Mouse (Mus musculus): Measurements from ENCODE around the gene Gdi2. TPM values are rescaled to one million over a fixed set of nuclear protein-coding genes. Genes with fewer than 3 reads are reported as not detected.
"Not testable (repeated sequence)": the region's sequence is repeated elsewhere in the genome, so short reads cannot be mapped to it uniquely, and the experiment has no call there.

Gdi2 gene
- polyA plus RNA-seq (2014; fragmentation: Nextera tagmentation; extraction: Ambion mirVana): 493 and 502 TPM in 2 replicates

GRCm38 (mm10) chr13:3537594-3538222 is at the start of gene Gdi2:
Gene Gdi2 (plus strand): TSS chr13:3538063.
- Histone ChIP-seq H3K9ac (ENCODE audit: low read length) (peak within 1 kb of the TSS; percentile 96), H3K9me3 (ENCODE audit: control insufficient read depth, low read length) (no peaks in the 10 kb centered on the region; the same call in 1 of the 2 replicates), H3K27ac (ENCODE audit: low read depth, low read length) (peak within 1 kb of the TSS; percentile 99), H3K4me2 (ENCODE audit: low read depth, low read length, severe bottlenecking) (peak within 1 kb of the TSS; percentile 82), H3K4me1 (replicated peaks; ENCODE audit: control insufficient read depth, insufficient read depth, low read length) (peaks cover 16% of the 10 kb centered on the region), H3K4me3 (ENCODE audit: low read depth, low read length) (peak within 1 kb of the TSS; percentile 91), H3K36me3 (ENCODE audit: control insufficient read depth, insufficient read depth, low read length) (no peaks in the 10 kb centered on the region), H3K27me3 (ENCODE audit: control insufficient read depth, insufficient read depth, low read length) (no peaks in the 10 kb centered on the region)
- DNase-seq (ENCODE audit: low spot score) (peak; percentile 98), ATAC-seq (replicated peaks; ENCODE audit: low FRiP score) (peak; percentile 96)
- under 1% methylated on average over 30 of the region's 47 CpGs for WGBS

DNA sequence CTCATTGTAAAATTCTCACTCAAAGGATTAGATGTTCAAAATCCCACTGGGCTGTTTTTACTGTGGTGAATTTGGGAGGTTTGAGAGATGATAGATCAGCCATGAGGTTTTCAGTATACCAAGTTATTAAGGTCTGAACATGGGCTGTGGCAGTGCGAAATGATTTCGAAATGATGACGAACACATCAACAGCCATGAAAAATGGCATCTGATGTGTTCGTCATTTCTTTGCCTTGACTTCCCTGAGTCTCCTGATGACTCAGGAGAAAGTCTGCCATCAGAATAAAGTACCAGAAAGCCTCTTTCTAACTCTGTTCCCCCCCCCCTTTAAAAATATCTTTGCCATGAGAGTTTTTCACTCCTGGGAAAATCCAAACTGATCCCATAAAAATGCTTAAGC is 42.3 kb upstream of the Gdi2 start:
- WGBS: 91% methylated on average over 4 of the region's 4 CpGs

GRCm38 (mm10) chr13:3501014-3501413 is 36.8 kb upstream of the Gdi2 start:
- not testable (repeated sequence) for H3K9ac ChIP-seq (ENCODE audit: low read length); H3K27me3 ChIP-seq (ENCODE audit: control insufficient read depth, insufficient read depth, low read length); H3K27ac ChIP-seq (ENCODE audit: low read depth, low read length); H3K4me2 ChIP-seq (ENCODE audit: low read depth, low read length, severe bottlenecking); DNase-seq (ENCODE audit: low spot score); H3K4me1 ChIP-seq (replicated peaks; ENCODE audit: control insufficient read depth, insufficient read depth, low read length); H3K36me3 ChIP-seq (ENCODE audit: control insufficient read depth, insufficient read depth, low read length); H3K4me3 ChIP-seq (ENCODE audit: low read depth, low read length); H3K9me3 ChIP-seq (ENCODE audit: control insufficient read depth, low read length); ATAC-seq (replicated peaks; ENCODE audit: low FRiP score)
- 91% methylated on average over 6 of the region's 6 CpGs for WGBS

More for the DNA sequence above, 42.3 kb upstream of the Gdi2 start:
- no peak overlapping the region for H3K9ac ChIP-seq (ENCODE audit: low read length)
- ATAC-seq (replicated peaks; ENCODE audit: low FRiP score): no peak
- no peak overlapping the region for H3K4me2 ChIP-seq (ENCODE audit: low read depth, low read length, severe bottlenecking)
- H3K27me3 ChIP-seq (ENCODE audit: control insufficient read depth, insufficient read depth, low read length): no peaks in the 10 kb centered on the region
- no peaks in the 10 kb centered on the region for H3K9me3 ChIP-seq (ENCODE audit: control insufficient read depth, low read length)
- H3K4me1 ChIP-seq (replicated peaks; ENCODE audit: control insufficient read depth, insufficient read depth, low read length): no peaks in the 10 kb centered on the region
- H3K36me3 ChIP-seq (ENCODE audit: control insufficient read depth, insufficient read depth, low read length): no peaks in the 10 kb centered on the region; the same call in 1 of the 2 replicates
- no peak overlapping the region for H3K27ac ChIP-seq (ENCODE audit: low read depth, low read length)
- H3K4me3 ChIP-seq (ENCODE audit: low read depth, low read length): no peak overlapping the region
- DNase-seq (ENCODE audit: low spot score): no peak

GRCm38 (mm10) chr13:3515351-3515750 is 22.5 kb upstream of the Gdi2 start:
- not testable (repeated sequence) for ATAC-seq (replicated peaks; ENCODE audit: low FRiP score); H3K27ac ChIP-seq (ENCODE audit: low read depth, low read length); H3K9ac ChIP-seq (ENCODE audit: low read length); H3K4me2 ChIP-seq (ENCODE audit: low read depth, low read length, severe bottlenecking); H3K27me3 ChIP-seq (ENCODE audit: control insufficient read depth, insufficient read depth, low read length); H3K4me3 ChIP-seq (ENCODE audit: low read depth, low read length); H3K9me3 ChIP-seq (ENCODE audit: control insufficient read depth, low read length); H3K36me3 ChIP-seq (ENCODE audit: control insufficient read depth, insufficient read depth, low read length); DNase-seq (ENCODE audit: low spot score); H3K4me1 ChIP-seq (replicated peaks; ENCODE audit: control insufficient read depth, insufficient read depth, low read length)
- 78% methylated on average over 6 of the region's 6 CpGs for WGBS

DNA sequence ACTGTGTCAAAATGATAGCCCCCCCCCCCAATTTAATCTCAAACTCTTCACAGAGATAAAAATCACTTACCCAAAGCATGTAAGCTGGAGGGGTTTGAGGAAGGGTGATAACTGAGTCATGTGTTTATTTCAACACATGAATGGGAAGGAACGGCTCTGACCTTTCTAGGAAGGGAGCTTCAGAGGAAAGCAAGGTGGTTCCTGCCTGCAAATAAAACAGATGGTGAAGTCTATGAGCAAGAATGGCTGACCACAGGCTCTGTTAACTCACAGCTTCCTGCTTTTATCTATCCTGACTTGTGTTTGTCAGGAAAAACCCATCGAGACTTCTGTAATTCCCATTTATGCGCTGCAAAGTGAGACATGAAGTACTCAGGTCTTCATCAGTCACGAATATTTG is 18.5 kb upstream of the Gdi2 start:
- not testable (repeated sequence) for H3K4me1 ChIP-seq (replicated peaks; ENCODE audit: control insufficient read depth, insufficient read depth, low read length); ATAC-seq (replicated peaks; ENCODE audit: low FRiP score); DNase-seq (ENCODE audit: low spot score); H3K36me3 ChIP-seq (ENCODE audit: control insufficient read depth, insufficient read depth, low read length); H3K9ac ChIP-seq (ENCODE audit: low read length); H3K4me2 ChIP-seq (ENCODE audit: low read depth, low read length, severe bottlenecking); H3K9me3 ChIP-seq (ENCODE audit: control insufficient read depth, low read length); H3K27me3 ChIP-seq (ENCODE audit: control insufficient read depth, insufficient read depth, low read length); H3K4me3 ChIP-seq (ENCODE audit: low read depth, low read length); H3K27ac ChIP-seq (ENCODE audit: low read depth, low read length)
- 97% methylated on average over 2 of the region's 4 CpGs for WGBS

DNA sequence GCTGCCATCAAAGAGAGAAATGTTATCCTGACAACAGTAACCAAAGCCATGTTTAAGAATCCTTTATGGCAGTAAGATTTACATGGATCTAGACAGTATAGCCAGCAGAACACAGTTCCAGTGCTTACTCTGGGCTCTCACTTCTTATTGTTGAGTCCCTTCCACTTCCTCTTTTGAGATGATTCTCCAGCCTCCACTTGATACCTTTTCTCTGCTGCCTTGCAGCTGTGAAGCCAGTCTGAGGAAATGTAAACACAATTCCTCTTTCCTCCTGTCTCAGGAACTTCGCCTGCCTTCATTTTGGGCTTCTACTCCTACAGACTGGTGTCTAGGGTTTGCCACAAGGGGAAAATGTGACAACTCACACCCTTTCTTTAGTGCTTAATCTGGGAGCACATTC is 17.9 kb upstream of the Gdi2 start:
- not testable (repeated sequence) for H3K4me1 ChIP-seq (replicated peaks; ENCODE audit: control insufficient read depth, insufficient read depth, low read length); DNase-seq (ENCODE audit: low spot score); H3K9ac ChIP-seq (ENCODE audit: low read length); ATAC-seq (replicated peaks; ENCODE audit: low FRiP score); H3K9me3 ChIP-seq (ENCODE audit: control insufficient read depth, low read length); H3K4me2 ChIP-seq (ENCODE audit: low read depth, low read length, severe bottlenecking); H3K27me3 ChIP-seq (ENCODE audit: control insufficient read depth, insufficient read depth, low read length); H3K36me3 ChIP-seq (ENCODE audit: control insufficient read depth, insufficient read depth, low read length); H3K27ac ChIP-seq (ENCODE audit: low read depth, low read length); H3K4me3 ChIP-seq (ENCODE audit: low read depth, low read length)
- WGBS: 50% methylated on average over 1 of the region's 1 CpGs

- Histone ChIP-seq H3K4me2 (ENCODE audit: low read depth, low read length, severe bottlenecking) (no peak overlapping the region), H3K4me1 (replicated peaks; ENCODE audit: control insufficient read depth, insufficient read depth, low read length) (no peaks in the 10 kb centered on the region), H3K9ac (ENCODE audit: low read length) (no peak overlapping the region), H3K4me3 (ENCODE audit: low read depth, low read length) (no peak overlapping the region), H3K36me3 (ENCODE audit: control insufficient read depth, insufficient read depth, low read length) (no peaks in the 10 kb centered on the region), H3K27me3 (ENCODE audit: control insufficient read depth, insufficient read depth, low read length) (no peaks in the 10 kb centered on the region), H3K27ac (ENCODE audit: low read depth, low read length) (no peak overlapping the region), H3K9me3 (ENCODE audit: control insufficient read depth, low read length) (no peaks in the 10 kb centered on the region)
- ATAC-seq (replicated peaks; ENCODE audit: low FRiP score) (no peak), DNase-seq (ENCODE audit: low spot score) (no peak)
- 87% methylated on average over 6 of the region's 6 CpGs for WGBS
Observed at GRCm38 (mm10) chr13:3523459-3523858, 14.4 kb upstream of the Gdi2 start.

GRCm38 (mm10) chr13:3523946-3524345 is 13.9 kb upstream of the Gdi2 start:
- H3K27ac ChIP-seq (ENCODE audit: low read depth, low read length): no peak overlapping the region
- H3K4me2 ChIP-seq (ENCODE audit: low read depth, low read length, severe bottlenecking): no peak overlapping the region
- DNase-seq (ENCODE audit: low spot score): no peak
- no peak overlapping the region for H3K4me3 ChIP-seq (ENCODE audit: low read depth, low read length)
- H3K36me3 ChIP-seq (ENCODE audit: control insufficient read depth, insufficient read depth, low read length): no peaks in the 10 kb centered on the region
- no peak for ATAC-seq (replicated peaks; ENCODE audit: low FRiP score)
- no peak overlapping the region for H3K9ac ChIP-seq (ENCODE audit: low read length)
- no peaks in the 10 kb centered on the region for H3K9me3 ChIP-seq (ENCODE audit: control insufficient read depth, low read length)
- H3K27me3 ChIP-seq (ENCODE audit: control insufficient read depth, insufficient read depth, low read length): no peaks in the 10 kb centered on the region
- WGBS: 88% methylated on average over 1 of the region's 1 CpGs
- H3K4me1 ChIP-seq (replicated peaks; ENCODE audit: control insufficient read depth, insufficient read depth, low read length): no peaks in the 10 kb centered on the region

DNA sequence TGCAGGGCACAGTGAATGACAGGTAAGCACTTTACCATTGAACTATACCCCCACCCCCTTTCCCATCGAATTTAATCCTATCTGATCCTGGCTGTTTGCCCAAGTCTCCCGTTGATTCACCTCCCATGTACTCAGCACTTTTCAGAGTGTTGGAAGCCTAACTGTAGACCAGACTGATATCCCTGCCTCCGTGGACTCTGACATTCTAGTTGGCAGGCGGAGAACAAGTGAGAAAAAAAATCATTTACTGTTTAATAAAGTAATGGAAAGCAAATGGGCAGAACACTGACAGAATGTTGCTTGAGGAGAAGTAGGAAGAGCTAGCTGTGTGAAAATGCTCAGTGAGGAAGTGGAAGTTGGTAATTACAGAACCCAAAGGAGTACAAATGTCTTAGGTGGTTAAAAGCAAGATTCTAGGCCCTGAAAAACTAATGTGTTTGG is 12.2 kb upstream of the Gdi2 start:
- Histone ChIP-seq H3K4me2 (ENCODE audit: low read depth, low read length, severe bottlenecking) (no peak overlapping the region), H3K9ac (ENCODE audit: low read length) (no peak overlapping the region), H3K36me3 (ENCODE audit: control insufficient read depth, insufficient read depth, low read length) (no peaks in the 10 kb centered on the region), H3K27me3 (ENCODE audit: control insufficient read depth, insufficient read depth, low read length) (no peaks in the 10 kb centered on the region), H3K4me1 (replicated peaks; ENCODE audit: control insufficient read depth, insufficient read depth, low read length) (no peaks in the 10 kb centered on the region), H3K4me3 (ENCODE audit: low read depth, low read length) (no peak overlapping the region), H3K9me3 (ENCODE audit: control insufficient read depth, low read length) (no peaks in the 10 kb centered on the region), H3K27ac (ENCODE audit: low read depth, low read length) (no peak overlapping the region)
- DNase-seq (ENCODE audit: low spot score) (no peak), ATAC-seq (replicated peaks; ENCODE audit: low FRiP score) (no peak)
- WGBS: 70% methylated on average over 4 of the region's 4 CpGs
